Mouse (Mus musculus) neural tube, embryonic 14.5 days (tissue): ENCODE results near the gene Sertad3. TPM values are rescaled to one million over a fixed set of nuclear protein-coding genes. Genes with fewer than 3 reads are reported as not detected.
"Not testable (repeated sequence)": the region's sequence is repeated elsewhere in the genome, so short reads cannot be mapped to it uniquely, and the experiment has no call there.

Experiments
- ATAC-seq: fragments of 200-750 bp; cut with Nextera tagmentation; 2 replicates; pipeline ENCODE4 v1.8.0; 2017; ENCODE audit warnings: low read depth, mild to moderate bottlenecking, moderate TSS enrichment, moderate library complexity
- H3K27ac ChIP-seq: fragments of 300-500 bp; sonication (generic); 2 replicates; pipeline ENCODE4 v1.5.1; 2014; ENCODE audit warnings: low read depth, mild to moderate bottlenecking, control low read depth, low read length, moderate library complexity, mixed read lengths
- H3K27me3 ChIP-seq: fragments of 300-500 bp; sonication (generic); 2 replicates; pipeline ENCODE4 v1.6.1; 2014; ENCODE audit warnings: low read length; ENCODE audit not compliant: control insufficient read depth, insufficient read depth
- H3K36me3 ChIP-seq: fragments of 300-500 bp; sonication (generic); 2 replicates; pipeline ENCODE4 v1.6.1; 2014; ENCODE audit warnings: low read length, mixed read lengths; ENCODE audit not compliant: control insufficient read depth, insufficient read depth
- H3K4me1 ChIP-seq: fragments of 300-500 bp; sonication (generic); 2 replicates; pipeline ENCODE4 v1.6.1; 2014; ENCODE audit warnings: low read length; ENCODE audit not compliant: control insufficient read depth, insufficient read depth
- H3K4me2 ChIP-seq: fragments of 300-500 bp; sonication (generic); 2 replicates; pipeline ENCODE4 v1.6.1; 2014; ENCODE audit warnings: mild to moderate bottlenecking, low read depth, low read length, control low read depth
- H3K4me3 ChIP-seq: fragments of 300-500 bp; sonication (generic); 2 replicates; pipeline ENCODE4 v1.5.1; 2014; ENCODE audit warnings: low read depth, low read length, control low read depth, mixed read lengths
- H3K9ac ChIP-seq: fragments of 300-500 bp; sonication (generic); replicated peaks from 2 replicates; pipeline ENCODE4 v1.6.1; 2014; ENCODE audit warnings: low read depth, mild to moderate bottlenecking, control low read depth, low read length, mixed read lengths
- H3K9me3 ChIP-seq: fragments of 300-500 bp; sonication (generic); 2 replicates; pipeline ENCODE4 v1.6.1; 2016; ENCODE audit warnings: low read length; ENCODE audit not compliant: control insufficient read depth
- WGBS: fragments of 180-500 bp; shearing (Covaris S2); extraction: QIAGEN DNeasy Blood & Tissue Kit; methylation state at CpG from one replicate; pipeline ENCODE4 v1.1.7; 2014; 5-methylcytosine and 5-hydroxymethylcytosine counted together
- polyA plus RNA-seq: library from polyadenylated mRNA; unstranded; fragments of >200 nt; fragmentation: Nextera tagmentation; extraction: Ambion mirVana; gene quantifications from 2 replicates; pipeline ENCODE4 v1.2.1, GENCODE M21; 2014

Gene Sertad3
- polyA plus RNA-seq, 1 experiment from 2014 or later: 5.7 TPM

DNA sequence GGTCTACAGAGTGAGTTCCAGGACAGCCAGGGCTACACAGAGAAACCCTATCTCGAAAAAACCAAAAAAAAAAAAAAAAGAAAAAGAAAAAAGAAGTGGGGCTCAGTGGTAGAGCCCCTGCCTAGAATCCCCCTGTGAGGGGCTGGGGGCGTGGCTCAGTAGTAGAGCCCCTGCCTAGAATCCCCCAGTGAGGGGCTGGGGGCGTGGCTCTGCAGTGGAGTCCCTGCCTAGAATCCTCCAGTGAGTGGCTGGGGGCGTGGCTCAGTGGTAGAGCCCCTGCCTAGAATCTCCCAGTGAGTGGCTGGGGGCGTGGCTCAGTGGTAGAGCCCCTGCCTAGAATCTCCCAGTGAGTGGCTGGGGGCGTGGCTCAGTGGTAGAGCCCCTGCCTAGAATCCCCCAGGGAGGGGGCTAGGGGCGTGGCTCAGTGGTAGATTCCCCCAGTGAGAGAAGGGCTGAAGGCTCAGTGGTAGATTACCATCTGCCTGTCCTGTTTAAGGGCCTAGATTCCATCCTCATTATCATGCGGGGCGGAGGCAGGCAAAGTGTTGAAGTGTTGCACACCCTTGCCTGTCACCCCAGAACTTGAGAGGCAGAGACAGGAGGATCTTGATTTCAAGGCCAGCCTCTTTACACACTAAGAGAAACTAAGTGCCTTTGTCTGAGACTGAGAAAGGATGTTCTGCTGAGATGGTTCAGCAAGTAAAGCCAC lies 21.2 kb downstream of the Sertad3 start:
- not testable (repeated sequence) for H3K27me3 ChIP-seq, H3K36me3 ChIP-seq, H3K27ac ChIP-seq, H3K9ac ChIP-seq, H3K9me3 ChIP-seq, H3K4me3 ChIP-seq, H3K4me2 ChIP-seq, H3K4me1 ChIP-seq, ATAC-seq
- 94% methylated on average over 9 of the region's 9 CpGs for WGBS

DNA sequence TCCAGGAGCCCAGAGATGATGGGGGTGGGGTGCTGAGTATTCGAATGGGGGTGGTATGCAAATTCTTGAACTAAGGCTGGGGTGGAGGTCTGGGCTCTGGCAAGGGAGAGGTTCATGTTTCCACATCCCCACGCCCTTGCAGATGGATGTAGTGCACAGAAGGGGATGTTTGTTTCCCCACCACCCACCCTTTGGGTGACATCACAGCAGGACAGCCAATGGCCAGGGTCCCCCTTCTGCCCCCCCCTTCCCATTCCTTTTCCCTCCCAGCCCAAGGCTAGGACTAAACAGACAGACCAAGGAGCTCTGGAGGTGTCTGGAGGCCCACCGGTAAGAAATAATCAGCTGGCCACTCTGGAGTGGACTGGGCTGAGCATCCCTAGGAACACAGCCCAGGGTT lies 25.5 kb downstream of the Sertad3 start, which contains the start of gene Prx:
Gene Prx, plus strand, starts transcription at position 289 of the 400 bp plus-strand sequence.
- Histone ChIP-seq H3K4me3 (no peak within 1 kb of the TSS), H3K9me3 (no peaks in the 10 kb centered on the region), H3K27me3 (no peaks in the 10 kb centered on the region), H3K4me1 (no peaks in the 10 kb centered on the region), H3K9ac (no peak within 1 kb of the TSS), H3K27ac (no peak within 1 kb of the TSS), H3K4me2 (no peak within 1 kb of the TSS), H3K36me3 (no peaks in the 10 kb centered on the region)
- 66% methylated on average over 3 of the region's 3 CpGs for WGBS
- no peak for ATAC-seq

DNA sequence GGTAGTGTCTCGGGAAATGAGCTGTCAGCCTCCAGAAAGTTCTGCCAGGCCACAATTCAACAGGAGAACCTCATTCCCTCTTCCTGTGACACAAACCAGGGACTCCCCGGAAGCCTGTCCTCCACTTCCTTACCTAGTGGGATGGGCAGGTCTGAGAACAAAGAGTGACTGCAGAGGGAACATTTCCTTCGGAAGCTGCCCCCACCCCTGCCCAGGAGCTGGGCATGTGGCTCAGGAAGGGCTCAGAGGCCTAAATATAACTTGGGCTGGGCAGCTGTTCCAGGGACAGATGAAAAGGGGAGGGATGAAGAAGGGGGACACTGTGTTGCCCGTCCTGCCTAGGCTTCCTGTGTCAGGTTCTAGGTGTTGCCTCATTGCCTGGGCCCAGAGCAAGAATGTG lies 28.1 kb downstream of the Sertad3 start:
- Histone ChIP-seq H3K27ac (no peak overlapping the region), H3K27me3 (no peaks in the 10 kb centered on the region), H3K36me3 (no peaks in the 10 kb centered on the region), H3K9me3 (no peaks in the 10 kb centered on the region), H3K4me2 (no peak overlapping the region), H3K9ac (no peak overlapping the region), H3K4me3 (no peak overlapping the region), H3K4me1 (no peaks in the 10 kb centered on the region)
- 75% methylated on average over 4 of the region's 4 CpGs for WGBS
- ATAC-seq: no peak

DNA sequence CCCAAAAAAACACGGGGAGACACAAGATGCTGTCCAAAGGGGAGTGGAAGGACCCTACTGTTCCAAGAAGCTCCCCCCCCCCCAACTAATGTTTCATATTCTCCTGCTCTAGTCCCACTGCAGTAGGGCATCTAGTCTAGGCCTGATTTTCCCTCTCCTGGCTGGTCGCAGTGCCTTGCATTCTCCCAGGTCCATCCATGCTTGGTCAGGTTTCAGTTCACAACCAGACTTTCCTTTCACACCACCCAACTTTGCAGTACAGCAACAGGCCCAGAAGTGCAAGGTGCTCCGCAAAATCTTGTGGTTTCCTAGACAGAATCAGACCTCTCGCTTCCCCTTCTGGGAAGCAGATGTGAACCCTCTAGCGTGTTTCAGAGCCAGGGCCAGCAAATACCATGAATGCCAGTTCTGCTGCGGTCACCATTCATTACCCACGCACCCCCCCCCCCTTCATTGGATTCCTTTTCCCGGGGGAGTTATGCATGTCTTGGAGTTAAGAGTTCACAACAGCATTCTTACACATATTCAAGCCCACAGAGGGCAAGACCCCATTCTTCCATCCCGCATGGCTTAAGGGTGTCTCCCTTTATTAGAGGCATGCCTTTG lies 33.3 kb downstream of the Sertad3 start:
- H3K36me3 ChIP-seq: no peaks in the 10 kb centered on the region
- ATAC-seq: 0 out of 2 replicates have a peak, but pooled peaks have one; percentile 12
- no peaks in the 10 kb centered on the region; the same call in 1 of the 2 replicates for H3K4me1 ChIP-seq
- WGBS: 42% methylated on average over 9 of the region's 9 CpGs
- no peak overlapping the region for H3K4me3 ChIP-seq
- H3K27me3 ChIP-seq: no peaks in the 10 kb centered on the region
- peak overlapping the region; percentile 46 for H3K4me2 ChIP-seq
- H3K9ac ChIP-seq: no peak overlapping the region
- no peaks in the 10 kb centered on the region for H3K9me3 ChIP-seq
- H3K27ac ChIP-seq: no peak overlapping the region; the same call in 1 of the 2 replicates

DNA sequence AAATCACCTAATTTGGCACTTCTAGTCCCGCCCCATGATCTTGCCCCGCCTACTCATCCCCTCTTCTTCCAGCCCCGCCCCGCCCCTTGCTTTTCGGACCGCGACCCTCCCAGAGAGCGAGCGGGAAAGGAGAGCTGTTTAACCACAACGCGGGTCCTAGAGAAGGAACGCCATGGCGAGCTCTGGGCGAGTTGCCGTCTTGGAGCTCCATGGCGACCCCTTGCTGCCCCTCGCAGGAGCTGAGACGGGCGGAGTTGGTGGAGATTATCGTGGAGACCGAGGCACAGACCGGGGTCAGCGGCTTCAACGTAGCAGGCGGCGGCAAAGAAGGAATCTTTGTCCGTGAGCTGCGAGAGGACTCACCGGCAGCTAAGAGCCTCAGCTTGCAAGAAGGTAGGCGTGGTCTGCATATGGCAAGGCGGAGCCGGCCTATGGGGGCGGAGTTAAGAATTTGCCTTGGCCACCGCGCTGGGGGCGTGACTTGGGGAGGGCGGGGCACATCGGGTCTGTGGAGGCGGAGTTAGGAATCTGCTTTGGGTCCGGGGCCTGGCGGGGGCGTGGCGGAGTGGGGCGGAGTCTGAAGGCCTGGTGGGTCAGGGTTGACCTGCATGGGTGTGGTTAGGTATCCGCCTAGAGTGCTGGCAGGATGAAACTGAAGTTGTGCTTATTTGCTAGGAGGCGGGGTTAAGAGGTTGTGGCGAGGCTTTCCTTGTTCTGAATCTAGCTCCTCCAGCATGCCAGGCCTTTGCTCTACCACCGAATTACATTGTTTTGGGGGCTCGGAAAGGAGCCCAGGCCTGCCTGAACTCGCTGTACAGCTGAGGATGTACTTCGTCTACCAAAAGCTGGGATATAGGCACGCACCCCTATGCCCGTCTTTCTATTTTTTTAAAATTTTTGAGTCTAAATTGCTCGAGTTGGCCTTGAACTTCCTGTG lies 34.4 kb downstream of the Sertad3 start:
- Histone ChIP-seq H3K4me3 (peak overlapping the region; percentile 38), H3K4me2 (peak overlapping the region; percentile 46), H3K4me1 (no peaks in the 10 kb centered on the region; the same call in 1 of the 2 replicates), H3K27ac (peak overlapping the region; percentile 79), H3K9ac (peak overlapping the region; percentile 51), H3K36me3 (no peaks in the 10 kb centered on the region), H3K27me3 (no peaks in the 10 kb centered on the region), H3K9me3 (no peaks in the 10 kb centered on the region)
- WGBS: 1% methylated on average over 51 of the region's 54 CpGs
- peak; percentile 89 for ATAC-seq

DNA sequence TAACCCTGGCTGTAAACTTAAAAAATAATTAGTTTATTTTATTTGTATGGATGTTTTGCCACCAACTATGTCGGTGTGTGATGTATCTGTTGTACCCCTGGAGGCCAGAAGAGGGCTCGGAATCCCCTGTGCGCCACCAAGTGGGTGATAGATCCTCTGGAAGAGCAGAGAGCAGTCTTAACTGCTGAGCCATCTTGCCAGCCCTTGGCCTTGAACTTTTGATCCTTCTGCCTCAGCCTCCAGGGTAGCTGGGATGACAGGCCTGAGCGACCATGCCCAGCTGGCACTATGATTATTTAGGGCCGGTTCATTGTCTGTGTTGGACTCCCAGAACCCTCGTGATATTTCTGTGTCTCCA lies 35.1 kb downstream of the Sertad3 start:
- Histone ChIP-seq H3K27me3 (no peaks in the 10 kb centered on the region), H3K4me2 (peak overlapping the region; percentile 46; the same call in 1 of the 2 replicates), H3K9me3 (no peaks in the 10 kb centered on the region), H3K36me3 (no peaks in the 10 kb centered on the region), H3K27ac (no peak overlapping the region), H3K4me3 (no peak overlapping the region), H3K4me1 (no peaks in the 10 kb centered on the region; the same call in 1 of the 2 replicates), H3K9ac (no peak overlapping the region)
- ATAC-seq: peak; percentile 48
- WGBS: 26% methylated on average over 6 of the region's 6 CpGs

DNA sequence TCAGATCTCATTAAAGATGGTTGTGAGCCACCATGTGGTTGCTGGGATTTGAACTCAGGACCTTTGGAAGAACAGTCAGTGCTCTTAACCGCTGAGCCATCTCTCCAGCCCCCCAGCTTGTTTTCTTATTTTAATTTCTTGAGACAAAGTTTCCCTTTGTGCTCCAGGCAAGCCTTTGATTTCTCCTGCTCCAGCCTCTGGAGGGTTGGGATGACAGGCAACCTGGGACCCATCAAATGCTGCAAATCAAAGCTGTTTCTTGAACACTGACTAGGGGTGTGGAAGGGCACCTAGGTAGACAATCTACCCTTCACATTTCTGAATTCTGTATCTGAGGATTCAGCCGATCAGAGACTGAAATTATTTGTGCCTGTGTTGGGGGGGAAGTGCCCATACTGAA lies 37.2 kb downstream of the Sertad3 start:
- Histone ChIP-seq H3K9me3 (no peaks in the 10 kb centered on the region), H3K9ac (no peak overlapping the region), H3K27me3 (no peaks in the 10 kb centered on the region), H3K36me3 (no peaks in the 10 kb centered on the region), H3K4me2 (no peak overlapping the region), H3K4me3 (no peak overlapping the region), H3K27ac (no peak overlapping the region), H3K4me1 (no peaks in the 10 kb centered on the region; the same call in 1 of the 2 replicates)
- no peak for ATAC-seq
- WGBS: 81% methylated on average over 2 of the region's 2 CpGs

DNA sequence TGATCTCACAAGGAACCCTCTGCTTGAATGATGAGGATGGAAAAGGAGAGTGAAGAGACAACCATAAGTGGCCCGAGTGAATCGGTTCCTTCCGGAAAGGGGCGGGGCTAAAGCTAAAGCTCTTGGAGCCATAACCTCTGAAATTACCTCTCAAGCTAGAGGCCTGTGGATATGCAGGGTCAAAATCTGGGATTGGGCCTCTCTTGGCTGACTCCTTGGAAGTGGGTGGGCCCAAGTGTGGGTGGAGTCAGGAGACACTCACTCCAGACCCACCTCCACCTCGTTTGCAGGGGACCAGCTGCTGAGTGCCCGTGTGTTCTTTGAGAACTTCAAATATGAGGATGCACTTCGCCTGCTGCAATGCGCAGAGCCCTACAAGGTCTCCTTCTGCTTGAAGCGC lies 41.4 kb downstream of the Sertad3 start:
- 77% methylated on average over 9 of the region's 9 CpGs for WGBS
- no peaks in the 10 kb centered on the region for H3K4me1 ChIP-seq
- no peak overlapping the region for H3K4me2 ChIP-seq
- H3K36me3 ChIP-seq: no peaks in the 10 kb centered on the region
- no peak for ATAC-seq
- no peak overlapping the region for H3K4me3 ChIP-seq
- no peak overlapping the region for H3K9ac ChIP-seq
- H3K9me3 ChIP-seq: no peaks in the 10 kb centered on the region
- H3K27ac ChIP-seq: no peak overlapping the region
- no peaks in the 10 kb centered on the region for H3K27me3 ChIP-seq
